Mouse (Mus musculus) E14TG2a.4 (cell line): Measurements from ENCODE around the gene Prkcg.

ENCODE experiments used
- CTCF ChIP-seq: conservative IDR thresholded peaks from 2 replicates; pipeline ENCODE4 v1.5.1; 2014; ENCODE audit warnings: low read length
- POU5F1 ChIP-seq: IDR thresholded peaks from 2 replicates; pipeline ENCODE4 v1.6.1; 2014; ENCODE audit warnings: low read length, borderline replicate concordance

DNA sequence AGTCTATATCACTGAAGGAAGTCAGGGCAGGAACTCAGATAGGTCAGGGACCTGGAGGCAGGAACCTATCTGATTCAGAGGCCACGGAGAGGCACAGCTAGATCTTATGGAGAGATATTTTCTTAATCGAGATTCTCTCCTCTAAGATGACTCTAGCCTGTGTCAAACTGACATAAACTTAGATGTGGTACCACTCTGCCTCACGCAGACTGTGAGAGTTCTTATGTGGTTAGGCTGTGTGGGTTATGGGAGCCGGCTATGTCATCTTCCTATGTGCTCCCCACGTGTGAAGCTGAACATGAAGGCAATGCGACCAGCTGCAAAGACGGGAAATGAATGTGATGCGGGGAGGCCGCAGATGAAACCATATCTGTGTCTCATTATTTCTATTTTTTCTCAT lies 16.8 kb upstream of the Prkcg start:
- TF ChIP-seq CTCF (no peak), POU5F1 (no peak)
